Mouse (Mus musculus): Measurements from ENCODE around the gene Acsbg1.

- TF ChIP-seq GATA1 (IDR thresholded peaks at IDR 0.05; ENCODE audit: borderline replicate concordance, low read length) = no peak
- no peak for TF ChIP-seq FLI1 (IDR thresholded peaks at IDR 0.05; ENCODE audit: low read length)
Observed at GRCm38 (mm10) chr9:54587863-54588262, 73.8 kb downstream of the Acsbg1 start.

All from megakaryocyte, embryonic 14.5 days (primary cell).